Mouse (Mus musculus) heart, postnatal 0 days (tissue): ENCODE results near the gene Ist1. TPM values are rescaled to one million over a fixed set of nuclear protein-coding genes. Genes with fewer than 3 reads are reported as not detected.

Experiments
- ATAC-seq: fragments of 200-750 bp; cut with Nextera tagmentation; 2 replicates; pipeline ENCODE4 v1.8.0; 2017; ENCODE audit warnings: low read depth, moderate number of reproducible peaks, moderate library complexity; ENCODE audit not compliant: insufficient read depth
- DNase-seq: peaks from one replicate; pipeline ENCODE4 v3.0.0-alpha.2; 2016; ENCODE audit warnings: low spot score
- H3K27ac ChIP-seq: fragments of 300-500 bp; sonication (generic); 2 replicates; pipeline ENCODE4 v1.5.1; 2014; ENCODE audit warnings: low read depth, mild to moderate bottlenecking
- H3K27me3 ChIP-seq: fragments of 300-500 bp; sonication (generic); 2 replicates; pipeline ENCODE4 v1.6.1; 2014; ENCODE audit warnings: low read length, mixed read lengths; ENCODE audit not compliant: control insufficient read depth, insufficient read depth
- H3K36me3 ChIP-seq: fragments of 300-500 bp; sonication (generic); replicated peaks from 2 replicates; pipeline ENCODE4 v1.6.1; 2014; ENCODE audit warnings: low read length, mixed read lengths; ENCODE audit not compliant: control insufficient read depth, insufficient read depth
- H3K4me1 ChIP-seq: fragments of 300-500 bp; sonication (generic); 2 replicates; pipeline ENCODE4 v1.6.1; 2014; ENCODE audit warnings: antibody characterized with exemption; ENCODE audit not compliant: control insufficient read depth, insufficient read depth
- H3K4me2 ChIP-seq: fragments of 300-500 bp; sonication (generic); 2 replicates; pipeline ENCODE4 v1.6.1; 2014; ENCODE audit warnings: low read depth, mild to moderate bottlenecking, low read length, moderate library complexity
- H3K4me3 ChIP-seq: fragments of 300-500 bp; sonication (generic); 2 replicates; pipeline ENCODE4 v1.5.1; 2014; ENCODE audit warnings: low read depth, low read length
- H3K9ac ChIP-seq: fragments of 300-500 bp; sonication (generic); replicated peaks from 2 replicates; pipeline ENCODE4 v1.6.1; 2014; ENCODE audit warnings: low read depth, low read length, mixed read lengths
- H3K9me3 ChIP-seq: fragments of 300-500 bp; sonication (generic); replicated peaks from 2 replicates; pipeline ENCODE4 v1.6.1; 2016; ENCODE audit warnings: low read length; ENCODE audit not compliant: control insufficient read depth
- CTCF ChIP-seq: IDR thresholded peaks from 2 replicates; pipeline ENCODE4 v1.5.1; 2016; ENCODE audit warnings: antibody characterized with exemption, control low read depth, low read depth
- EP300 ChIP-seq: IDR thresholded peaks from 2 replicates; pipeline ENCODE4 v1.6.1; 2016; ENCODE audit warnings: antibody characterized with exemption, low read depth
- WGBS: fragments of 180-500 bp; shearing (Covaris S2); extraction: QIAGEN DNeasy Blood & Tissue Kit; methylation state at CpG from one replicate; pipeline ENCODE4 v1.1.7; 2014; 5-methylcytosine and 5-hydroxymethylcytosine counted together
- polyA plus RNA-seq: library from polyadenylated mRNA; unstranded; fragments of >200 nt; fragmentation: Nextera tagmentation; extraction: Ambion mirVana; gene quantifications from 2 replicates; pipeline ENCODE4 v1.2.1, GENCODE M21; 2015
- total RNA-seq: library from RNA; depleted of rRNA; stranded (reverse); fragments of >200 nt; gene quantifications from 2 replicates; pipeline ENCODE4 v1.2.3, GENCODE M21; 2014; ENCODE audit warnings: low replicate concordance

Gene Ist1
- total and polyA plus RNA-seq, 2 experiments from 2014 or later = 65.3 to 70.5 TPM

DNA sequence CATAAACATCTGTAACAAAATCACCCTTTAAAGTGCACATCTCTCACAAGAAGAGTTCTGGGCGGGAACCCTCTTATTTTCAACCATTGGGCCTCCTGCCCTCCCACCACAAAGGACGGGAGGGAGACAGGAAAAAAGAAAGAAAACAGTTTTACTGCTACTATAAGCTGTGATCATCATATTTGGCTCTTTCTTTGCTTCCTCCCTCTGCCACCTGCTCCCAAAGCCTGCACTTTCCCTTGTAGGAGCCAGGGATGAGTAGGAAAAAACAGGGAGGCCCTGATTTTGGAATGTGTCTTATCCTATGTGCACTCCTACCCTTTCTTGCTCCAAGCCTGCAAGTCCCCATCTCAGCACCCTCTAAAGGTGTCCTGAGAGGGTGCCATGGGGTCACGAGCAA is 38.0 kb upstream of the Ist1 start:
- no peaks in the 10 kb centered on the region for H3K27me3 ChIP-seq
- H3K27ac ChIP-seq = no peak overlapping the region
- H3K4me1 ChIP-seq = no peaks in the 10 kb centered on the region
- no peak overlapping the region for H3K4me2 ChIP-seq
- 84% methylated on average over 3 of the region's 3 CpGs for WGBS
- H3K9ac ChIP-seq = no peak overlapping the region
- H3K36me3 ChIP-seq = peaks cover 58% of the 10 kb centered on the region
- H3K9me3 ChIP-seq = no peaks in the 10 kb centered on the region
- no peak for ATAC-seq
- H3K4me3 ChIP-seq = no peak overlapping the region
- TF ChIP-seq EP300 (no peak), CTCF (no peak)
- no peak for DNase-seq

DNA sequence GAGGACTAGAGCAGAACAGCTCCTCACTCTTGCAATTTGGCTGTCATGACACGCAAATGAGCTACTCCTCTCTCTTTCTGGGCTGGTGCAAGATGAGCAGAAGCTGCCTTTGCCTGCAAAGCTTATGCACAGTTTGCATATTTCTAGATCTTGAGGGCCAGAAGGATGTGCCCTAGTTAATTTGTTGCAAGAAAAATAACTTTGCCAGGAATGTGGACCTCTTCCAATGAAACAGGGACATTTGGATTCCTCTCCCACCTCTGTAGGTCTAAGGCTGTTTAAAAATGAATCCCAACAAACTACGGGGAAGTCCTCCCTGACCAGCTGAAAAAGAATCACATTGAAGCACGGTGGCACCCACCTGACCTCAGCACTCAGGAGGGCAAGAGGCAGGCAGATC is 32.0 kb upstream of the Ist1 start:
- ATAC-seq (no peak), DNase-seq (no peak)
- Histone ChIP-seq H3K36me3 (peaks cover 77% of the 10 kb centered on the region), H3K4me1 (no peaks in the 10 kb centered on the region), H3K9me3 (no peaks in the 10 kb centered on the region), H3K4me2 (no peak overlapping the region), H3K27me3 (no peaks in the 10 kb centered on the region), H3K9ac (no peak overlapping the region), H3K4me3 (no peak overlapping the region), H3K27ac (no peak overlapping the region)
- WGBS = 75% methylated on average over 3 of the region's 3 CpGs
- TF ChIP-seq EP300 (no peak), CTCF (no peak)

DNA sequence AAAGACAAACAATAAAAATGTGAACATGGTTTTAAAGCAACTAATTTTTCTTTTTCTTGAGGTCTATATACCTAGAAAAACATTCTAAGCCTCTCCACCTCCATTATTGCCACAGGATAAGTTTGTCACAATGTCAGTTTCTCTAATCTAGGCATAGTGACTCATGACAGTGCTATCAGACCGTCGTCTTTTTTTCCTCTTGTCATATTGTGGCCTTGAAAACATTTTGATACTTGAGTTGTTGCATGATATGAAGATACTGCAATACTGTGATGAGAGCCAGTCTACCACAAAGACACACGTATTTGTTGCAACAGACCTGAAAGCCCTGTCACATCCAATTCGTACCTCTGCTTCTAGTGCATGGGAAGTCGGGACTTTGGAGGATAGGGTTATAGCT is 21.9 kb upstream of the Ist1 start:
- no peak for TF ChIP-seq CTCF
- TF ChIP-seq EP300 = no peak
- H3K4me2 ChIP-seq = no peak overlapping the region
- DNase-seq (no peak), ATAC-seq (no peak)
- no peak overlapping the region for H3K27ac ChIP-seq
- WGBS = 82% methylated on average over 5 of the region's 5 CpGs
- peaks cover 90% of the 10 kb centered on the region for H3K36me3 ChIP-seq
- H3K9ac ChIP-seq = no peak overlapping the region
- H3K9me3 ChIP-seq = no peaks in the 10 kb centered on the region
- H3K27me3 ChIP-seq = no peaks in the 10 kb centered on the region
- H3K4me3 ChIP-seq = no peak overlapping the region
- no peaks in the 10 kb centered on the region for H3K4me1 ChIP-seq

- no peak for ATAC-seq
- Histone ChIP-seq H3K4me1 (no peaks in the 10 kb centered on the region), H3K27me3 (no peaks in the 10 kb centered on the region), H3K36me3 (peaks cover 90% of the 10 kb centered on the region), H3K9ac (no peak overlapping the region), H3K27ac (no peak overlapping the region), H3K9me3 (no peaks in the 10 kb centered on the region), H3K4me3 (no peak overlapping the region), H3K4me2 (no peak overlapping the region)
- 88% methylated on average over 1 of the region's 1 CpGs for WGBS
- no peak for DNase-seq
- TF ChIP-seq EP300 = no peak
- TF ChIP-seq CTCF = no peak
These were observed 19.5 kb upstream of the Ist1 start for GRCm38 (mm10) chr8:109712521-109712920.

GRCm38 (mm10) chr8:109707921-109708320 is 14.9 kb upstream of the Ist1 start:
- DNase-seq = no peak
- Histone ChIP-seq H3K4me3 (no peak overlapping the region), H3K9me3 (no peaks in the 10 kb centered on the region), H3K9ac (no peak overlapping the region), H3K27me3 (no peaks in the 10 kb centered on the region), H3K36me3 (peaks cover 54% of the 10 kb centered on the region), H3K4me1 (peaks cover 16% of the 10 kb centered on the region), H3K4me2 (no peak overlapping the region), H3K27ac (no peak overlapping the region)
- no peak for TF ChIP-seq CTCF
- TF ChIP-seq EP300 = no peak
- 92% methylated on average over 4 of the region's 4 CpGs for WGBS
- no peak for ATAC-seq

- Histone ChIP-seq H3K9ac (no peak overlapping the region), H3K27ac (no peak overlapping the region), H3K4me3 (peak overlapping the region; percentile 92), H3K4me1 (peaks cover 16% of the 10 kb centered on the region), H3K27me3 (no peaks in the 10 kb centered on the region), H3K36me3 (peaks cover 43% of the 10 kb centered on the region), H3K9me3 (no peaks in the 10 kb centered on the region), H3K4me2 (peak overlapping the region; percentile 92)
- ATAC-seq (0 out of 2 replicates have a peak, but pooled peaks have one; percentile 32), DNase-seq (peak; percentile 61)
- WGBS = 20% methylated on average over 2 of the region's 2 CpGs
- no peak for TF ChIP-seq EP300
- peak; percentile 75 for TF ChIP-seq CTCF
These were observed 13.8 kb upstream of the Ist1 start for GRCm38 (mm10) chr8:109706874-109707237.
